In genomic region chr9:30480464-30480863, GRCm38 (mm10) we compare ENCODE assay signal across 9 mouse cellular contexts. TPM values are rescaled to one million over a fixed set of nuclear protein-coding genes. Genes with fewer than 3 reads are reported as not detected.
DNase-seq lines count a peak whose midpoint lies in the region; ATAC-seq and TF ChIP-seq lines count a peak whose summit lies in the region.
"Had no signal": no experiment of that assay in that cellular context is flagged by ENCODE, and none has a peak within 500 bp of the region (broad histone marks: within the 10 kb centered on the region; RNA-seq: fewer than 3 reads in every experiment).

No protein-coding gene starts in this region.

- no peak overlapping the region for H3K4me3 ChIP-seq in ES-Bruce4 (ENCODE audit: low read depth, low read length)
- H3K4me3 ChIP-seq in forebrain, embryonic 13.5 days, result no peak overlapping the region
- no peak overlapping the region for H3K4me3 ChIP-seq in liver, embryonic 16.5 days (ENCODE audit: low read depth, low read length)
- no peak overlapping the region for H3K4me3 ChIP-seq in neural tube, embryonic 15.5 days (replicated peaks)
- H3K4me3 ChIP-seq: megakaryocyte, embryonic 14.5 days had no signal

- TF ChIP-seq EP300 in ES-Bruce4 (IDR thresholded peaks at IDR 0.05; ENCODE audit: insufficient read depth, low read depth, low read length), result no peak

- H3K4me2 ChIP-seq in forebrain, embryonic 13.5 days, result no peak overlapping the region
- no peak overlapping the region for H3K4me2 ChIP-seq in liver, embryonic 16.5 days (ENCODE audit: low read depth, low read length)
- H3K4me2 ChIP-seq in neural tube, embryonic 15.5 days, result no peak overlapping the region

- no peaks in the 10 kb centered on the region for H3K4me1 ChIP-seq in ES-Bruce4 (ENCODE audit: control insufficient read depth, insufficient read depth, low read length)
- no peaks in the 10 kb centered on the region for H3K4me1 ChIP-seq in forebrain, embryonic 13.5 days
- H3K4me1 ChIP-seq in liver, embryonic 16.5 days (ENCODE audit: control insufficient read depth, low read depth, low read length), result no peaks in the 10 kb centered on the region
- H3K4me1 ChIP-seq in neural tube, embryonic 15.5 days, result no peaks in the 10 kb centered on the region
- H3K4me1 ChIP-seq: megakaryocyte, embryonic 14.5 days had no signal

- DNase-seq in heart, postnatal 10 days, result peak; percentile 95 to 98
- peak; percentile 96 for DNase-seq in kidney, postnatal 4 days
- peak; percentile 96 for DNase-seq in testis, postnatal 10 days (ENCODE audit: low spot score)

- H3K27me3 ChIP-seq in ES-Bruce4 (ENCODE audit: control insufficient read depth, insufficient read depth, low read length, poor library complexity, severe bottlenecking), result no peaks in the 10 kb centered on the region
- H3K27me3 ChIP-seq in forebrain, embryonic 13.5 days, result no peaks in the 10 kb centered on the region
- no peaks in the 10 kb centered on the region for H3K27me3 ChIP-seq in liver, embryonic 16.5 days (ENCODE audit: control insufficient read depth, insufficient read depth, low read depth, low read length)
- H3K27me3 ChIP-seq in neural tube, embryonic 15.5 days (replicated peaks), result no peaks in the 10 kb centered on the region

- peak; percentile 86 for ATAC-seq in cerebellum, adult (ENCODE audit: insufficient number of reproducible peaks, low FRiP score, low TSS enrichment)
- peak; percentile 97 for ATAC-seq in forebrain, embryonic 13.5 days
- ATAC-seq in liver, embryonic 16.5 days (ENCODE audit: low read depth), result 0 out of 2 replicates have a peak, but pooled peaks have one; percentile 48
- peak; percentile 94 for ATAC-seq in neural tube, embryonic 15.5 days (ENCODE audit: low FRiP score)

- peak; percentile 100 for TF ChIP-seq CTCF in ES-Bruce4 (IDR thresholded peaks at IDR 0.05; ENCODE audit: low read depth, low read length)

- no peak overlapping the region for H3K9ac ChIP-seq in ES-Bruce4 (ENCODE audit: low read depth, poor library complexity, severe bottlenecking)
- H3K9ac ChIP-seq in forebrain, embryonic 13.5 days, result no peak overlapping the region
- H3K9ac ChIP-seq in liver, embryonic 16.5 days (ENCODE audit: low read depth, low read length), result no peak overlapping the region
- H3K9ac ChIP-seq in neural tube, embryonic 15.5 days (replicated peaks), result no peak overlapping the region

- under 1% methylated on average over 6 of the region's 6 CpGs for WGBS in forebrain, embryonic 13.5 days
- WGBS in liver, embryonic 16.5 days (ENCODE audit: insufficient replicate concordance), result under 1% methylated on average over 6 of the region's 6 CpGs
- under 1% methylated on average over 6 of the region's 6 CpGs for WGBS in neural tube, embryonic 15.5 days

- no peak overlapping the region for H3K27ac ChIP-seq in ES-Bruce4 (ENCODE audit: insufficient read depth, low read length)
- H3K27ac ChIP-seq in forebrain, embryonic 13.5 days, result no peak overlapping the region
- no peak overlapping the region for H3K27ac ChIP-seq in liver, embryonic 16.5 days (ENCODE audit: low read length)
- no peak overlapping the region for H3K27ac ChIP-seq in neural tube, embryonic 15.5 days (replicated peaks)

- intact Hi-C loops in heart, postnatal 10 days (cut with DNase I), result loop anchor here (1.0 to 5.0 kb wide), 5 partner anchors 32 to 602 kb away; no protein-coding TSS in a partner anchor

- no peaks in the 10 kb centered on the region for H3K36me3 ChIP-seq in ES-Bruce4 (ENCODE audit: control insufficient read depth, insufficient read depth, low read length, poor library complexity, severe bottlenecking)
- H3K36me3 ChIP-seq in forebrain, embryonic 13.5 days (ENCODE audit: poor library complexity, severe bottlenecking), result no peaks in the 10 kb centered on the region
- no peaks in the 10 kb centered on the region for H3K36me3 ChIP-seq in liver, embryonic 16.5 days (ENCODE audit: control insufficient read depth, insufficient read depth)
- H3K36me3 ChIP-seq in neural tube, embryonic 15.5 days, result no peaks in the 10 kb centered on the region

- TF ChIP-seq POLR2A in ES-Bruce4 (IDR thresholded peaks at IDR 0.05; ENCODE audit: insufficient read depth, low read length), result no peak

- no peaks in the 10 kb centered on the region for H3K9me3 ChIP-seq in ES-Bruce4 (replicated peaks; ENCODE audit: control insufficient read depth, insufficient read depth, low read length, poor library complexity, severe bottlenecking)
- H3K9me3 ChIP-seq in forebrain, embryonic 13.5 days (replicated peaks), result no peaks in the 10 kb centered on the region
- no peaks in the 10 kb centered on the region for H3K9me3 ChIP-seq in liver, embryonic 16.5 days (replicated peaks; ENCODE audit: control insufficient read depth, low read length)
- no peaks in the 10 kb centered on the region for H3K9me3 ChIP-seq in neural tube, embryonic 15.5 days (replicated peaks)
- H3K9me3 ChIP-seq: megakaryocyte, embryonic 14.5 days had no signal

RNA-seq across cellular contexts. Expression of gene Snx19, which starts 53.6 kb away (rescaled TPM):
- 8.0 and 8.3 TPM in 2 replicates for polyA plus RNA-seq in ES-Bruce4 (2011; ENCODE audit: insufficient read depth, insufficient read length, low read depth, missing spikeins)
- polyA plus RNA-seq in forebrain, embryonic 13.5 days (2015; fragmentation: Nextera tagmentation; extraction: Ambion mirVana), result 16.7 and 19.9 TPM in 2 replicates
- total RNA-seq in heart, postnatal 10 days (2021), result 10 to 100 TPM; 26.0 to 30.5 TPM
- polyA plus RNA-seq in liver, embryonic 16.5 days (2015; fragmentation: Nextera tagmentation; extraction: Ambion mirVana), result 4.0 TPM in 2 replicates
- polyA plus RNA-seq in neural tube, embryonic 15.5 days (2015; fragmentation: Nextera tagmentation; extraction: Ambion mirVana), result 21.9 TPM in 2 replicates
